Mouse (Mus musculus) adrenal gland, adult (tissue): ENCODE results near the gene Rasa3.

Experiments used
- DNase-seq, 2 experiments: peaks; one replicate each; pipeline ENCODE4 v3.0.0; 2022 to 2023; ENCODE audit warnings: low spot score in 1 of 2; ENCODE audit not compliant: inconsistent age in 2 of 2

Rasa3 gene

DNA sequence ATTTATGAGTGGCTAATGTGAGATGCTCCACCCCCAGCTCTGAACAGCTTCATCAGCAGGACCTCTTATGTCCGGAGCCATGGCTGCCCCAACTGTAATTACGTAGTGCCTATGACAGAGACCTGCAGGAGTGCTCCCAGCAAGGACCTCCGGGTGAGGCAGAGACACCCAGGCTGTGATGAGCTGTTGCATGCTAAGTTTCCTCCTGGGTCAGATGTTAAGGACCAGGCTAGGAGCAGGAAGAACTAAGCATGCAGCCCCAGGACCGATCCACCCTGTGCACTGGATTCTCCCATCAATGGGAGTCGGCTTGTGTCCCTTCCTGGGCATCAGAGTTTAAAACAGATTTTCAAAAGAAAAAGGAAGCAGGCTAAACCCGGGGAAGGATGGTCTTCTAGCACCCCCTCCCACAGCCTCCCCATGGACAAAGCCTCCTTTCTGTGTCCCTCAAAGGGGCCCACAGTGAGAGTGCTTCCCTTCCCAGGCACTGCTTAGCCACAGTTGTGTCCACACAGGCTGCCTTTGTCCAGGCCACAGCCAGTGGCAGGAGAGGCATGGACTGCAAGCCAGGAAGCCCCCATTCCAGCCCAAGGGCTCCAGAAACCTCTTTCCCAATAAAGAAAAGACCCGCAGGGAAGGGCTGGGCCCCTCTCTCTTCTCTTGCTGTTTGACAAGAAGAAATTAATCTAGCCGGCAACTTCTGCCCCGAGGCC lies 54.2 kb downstream of the Rasa3 start:
- no peak for DNase-seq

DNA sequence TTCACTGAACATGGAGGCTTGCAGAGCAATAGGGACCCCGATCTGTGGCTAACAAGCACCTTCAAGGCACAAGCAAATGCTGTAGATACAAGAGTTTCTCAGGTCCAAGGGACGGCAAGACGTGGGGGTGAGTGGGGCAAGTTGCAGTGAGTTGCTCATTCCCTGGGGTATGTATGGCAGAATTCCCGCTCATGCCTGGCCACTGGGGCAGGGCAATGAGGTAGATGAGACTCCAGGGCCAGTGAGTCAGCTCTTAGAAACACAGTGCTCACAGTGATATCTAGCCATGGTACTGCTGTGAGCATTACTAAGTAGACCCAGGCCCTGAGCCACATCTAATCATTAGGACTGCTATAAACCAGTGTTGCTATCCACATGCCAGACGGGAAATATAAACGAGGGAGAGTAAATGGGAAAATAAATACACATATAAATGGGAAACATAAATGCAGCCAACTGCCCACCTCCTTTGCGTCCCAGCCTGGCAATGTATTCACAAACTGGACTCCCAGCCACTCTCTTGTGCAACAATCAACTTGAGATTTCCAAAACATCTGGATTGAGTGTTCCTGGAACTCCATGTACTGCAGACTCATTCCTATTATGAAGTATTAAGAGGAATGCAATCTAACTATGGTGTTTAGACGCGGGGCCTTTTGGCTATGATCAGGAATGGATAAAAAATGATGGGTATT lies 57.0 kb downstream of the Rasa3 start:
- DNase-seq: peak in 1 of 2 experiments; percentile 53

DNA sequence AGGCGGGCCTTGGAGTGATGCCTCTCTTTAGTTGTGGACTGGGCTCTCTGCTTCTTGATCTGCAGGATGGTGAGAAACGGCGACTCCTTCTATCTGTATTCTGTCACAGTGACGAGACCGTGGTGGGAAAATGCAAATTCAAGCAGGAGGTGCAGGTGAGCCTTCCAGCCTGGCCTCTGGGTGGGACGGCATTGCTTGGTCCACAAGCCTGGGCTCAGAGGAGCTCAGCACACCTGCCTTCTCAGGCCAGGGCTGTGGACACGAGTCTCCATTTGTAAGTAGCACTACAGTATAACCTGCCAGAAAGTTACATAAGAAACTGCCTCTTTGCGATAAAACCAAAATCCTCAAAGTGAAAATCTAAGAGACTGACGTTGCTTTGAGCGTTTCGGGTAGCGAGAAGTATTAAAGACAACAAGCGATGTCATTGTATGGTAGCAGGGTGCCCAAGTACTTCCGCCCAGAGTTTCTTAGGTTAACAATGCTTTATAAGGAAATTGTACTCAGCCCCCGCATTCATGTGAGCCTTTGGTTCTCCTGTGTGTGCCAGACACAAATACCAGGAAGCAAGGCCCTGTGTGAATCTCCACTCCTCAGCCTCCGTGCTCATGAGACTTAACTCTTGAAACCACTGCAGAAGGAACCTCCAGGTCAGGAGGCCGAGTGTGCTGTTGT lies 60.4 kb downstream of the Rasa3 start:
- DNase-seq: no peak

DNA sequence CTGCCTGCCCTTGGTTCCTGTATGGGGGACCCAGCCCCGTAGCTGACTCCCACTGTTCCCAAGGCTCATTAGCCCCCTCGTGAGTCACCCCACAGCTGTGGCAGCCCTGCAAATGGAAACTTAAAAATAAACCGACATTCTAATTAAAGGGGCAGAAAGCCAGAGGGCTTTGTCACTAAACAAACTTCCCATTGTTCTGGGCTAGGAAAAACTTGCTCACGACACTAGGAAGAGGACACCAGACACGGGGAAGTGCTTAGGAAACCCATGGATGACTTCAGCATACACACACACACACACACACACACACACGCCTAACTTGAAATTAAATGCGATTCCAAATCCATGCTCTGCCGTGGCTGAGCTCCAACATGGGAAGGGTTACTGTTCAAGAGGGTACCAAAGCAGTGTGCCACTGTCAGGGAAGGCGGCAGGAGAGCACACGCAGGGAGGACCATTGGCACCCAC lies 62.4 kb downstream of the Rasa3 start:
- no peak for DNase-seq

DNA sequence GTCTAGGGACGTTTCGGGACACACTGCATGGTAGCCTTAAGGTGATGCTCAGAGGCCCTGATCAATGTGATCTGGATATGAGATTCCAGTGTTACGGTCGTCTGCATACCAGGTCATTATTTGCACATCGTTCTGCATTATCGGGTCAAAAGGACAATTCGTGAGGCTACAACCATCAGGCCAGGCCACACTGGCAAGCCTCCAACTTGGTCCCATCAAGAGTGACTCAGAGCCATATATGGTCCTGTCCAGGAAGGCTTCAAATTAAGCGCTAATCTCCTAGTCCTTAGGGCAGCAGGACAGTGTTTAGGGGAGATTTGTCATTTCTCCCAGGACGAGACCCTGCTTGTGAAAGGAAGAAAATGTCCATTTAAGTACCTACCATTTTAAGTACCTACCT lies 63.3 kb downstream of the Rasa3 start:
- no peak for DNase-seq

DNA sequence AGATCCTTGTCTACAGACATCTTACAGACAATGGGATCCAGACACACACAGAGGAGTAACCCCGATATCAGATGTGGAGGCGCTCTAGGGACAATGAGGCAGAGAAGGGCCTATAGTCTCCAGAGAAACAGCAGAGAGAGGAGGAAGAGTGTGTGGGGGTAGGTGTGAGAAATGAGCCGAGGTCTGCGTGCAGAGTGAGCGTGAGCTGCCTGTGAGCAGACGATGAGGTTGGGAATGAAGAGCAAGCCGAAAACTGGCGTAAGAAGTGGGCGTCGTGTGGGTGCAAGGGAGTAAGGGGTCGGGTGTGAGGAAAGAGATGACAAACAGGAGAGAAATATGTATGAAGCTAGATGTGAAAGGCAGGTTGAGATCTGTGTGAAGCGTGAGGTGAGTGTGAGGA lies 65.7 kb downstream of the Rasa3 start:
- DNase-seq: no peak

DNA sequence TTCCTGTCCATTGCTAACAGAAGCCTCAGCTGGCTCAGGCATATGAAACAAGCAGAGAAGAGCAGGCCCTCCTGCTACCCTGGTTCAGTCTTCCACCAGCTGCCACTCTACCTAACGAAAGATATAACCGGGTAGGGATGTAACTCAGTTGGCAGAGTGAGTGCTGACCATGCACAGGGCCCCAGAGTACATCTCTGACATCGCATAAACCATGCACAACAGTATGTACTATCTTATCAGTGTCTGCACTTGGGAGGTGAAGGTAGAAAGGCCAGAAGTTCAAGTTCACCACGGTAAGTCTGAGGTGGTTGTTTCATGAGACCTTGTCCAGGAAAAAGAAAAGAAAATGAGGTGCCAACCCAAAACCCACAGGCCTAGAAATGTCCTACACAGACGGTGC lies 67.4 kb downstream of the Rasa3 start:
- no peak for DNase-seq

DNA sequence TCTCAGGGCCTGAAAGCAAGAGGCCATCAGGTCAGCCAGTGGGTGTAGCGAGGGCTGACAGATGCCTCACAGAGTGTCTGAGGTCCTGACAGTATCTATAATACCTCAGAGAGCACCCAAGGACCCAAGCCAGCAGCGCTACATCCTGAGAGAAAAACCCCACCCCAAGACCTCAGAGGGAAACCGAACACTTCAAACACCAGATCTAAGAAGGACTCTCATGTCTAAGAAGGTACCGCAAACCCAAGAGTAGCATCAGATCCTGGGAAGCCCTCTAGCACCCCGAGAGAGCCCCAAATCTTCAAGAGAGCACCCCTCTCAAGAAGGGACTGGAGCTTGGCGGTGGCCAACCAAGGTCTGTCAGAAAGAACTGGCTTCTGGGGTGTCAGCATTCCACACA lies 68.5 kb downstream of the Rasa3 start:
- no peak for DNase-seq

DNA sequence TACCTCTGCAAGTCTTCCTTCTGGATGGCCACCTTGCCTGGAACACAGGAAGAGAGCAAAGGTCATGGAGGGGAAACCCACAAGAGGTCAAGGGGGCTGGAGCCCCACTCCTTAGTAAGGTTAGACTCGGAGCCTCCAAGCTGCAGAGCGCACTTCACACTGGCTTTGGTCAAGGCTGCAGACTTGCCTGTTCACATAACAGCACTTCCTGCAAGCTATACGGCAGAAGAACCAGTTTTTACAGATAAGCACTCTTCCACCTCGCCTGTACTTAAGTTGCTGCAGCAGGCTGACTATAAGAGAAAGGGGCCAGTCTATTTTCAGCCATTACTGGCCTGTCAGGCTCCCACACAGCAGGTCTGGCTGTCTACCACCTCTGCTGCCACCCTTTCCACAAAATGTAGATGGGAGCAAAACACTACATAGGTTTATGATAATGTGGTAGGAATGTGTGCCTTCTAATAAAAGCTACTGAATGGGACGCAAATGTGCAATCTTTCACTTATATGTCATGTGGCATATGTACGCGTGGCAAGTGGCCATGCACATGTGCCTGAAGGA lies 71.4 kb downstream of the Rasa3 start:
- no peak for DNase-seq

DNA sequence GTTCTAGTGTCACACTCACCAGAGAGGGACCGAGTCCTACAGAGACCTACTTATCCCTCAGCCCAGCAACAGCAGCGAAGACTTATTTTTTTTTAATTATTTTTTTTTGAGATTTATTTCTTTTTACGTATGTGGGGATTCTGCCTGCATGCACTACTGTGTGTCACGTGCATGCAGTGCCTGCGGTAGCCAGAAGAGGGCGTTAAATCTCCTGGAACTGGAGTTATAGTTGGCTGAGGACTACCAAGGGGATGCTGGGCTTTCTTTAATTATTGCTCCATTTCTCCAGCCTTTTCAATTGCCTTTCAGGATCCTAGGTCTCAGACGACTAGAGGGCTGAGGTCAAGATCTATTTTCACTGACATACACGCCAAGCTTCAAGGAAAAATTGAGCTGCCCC lies 74.8 kb downstream of the Rasa3 start:
- DNase-seq: peak; percentile 23 to 77

DNA sequence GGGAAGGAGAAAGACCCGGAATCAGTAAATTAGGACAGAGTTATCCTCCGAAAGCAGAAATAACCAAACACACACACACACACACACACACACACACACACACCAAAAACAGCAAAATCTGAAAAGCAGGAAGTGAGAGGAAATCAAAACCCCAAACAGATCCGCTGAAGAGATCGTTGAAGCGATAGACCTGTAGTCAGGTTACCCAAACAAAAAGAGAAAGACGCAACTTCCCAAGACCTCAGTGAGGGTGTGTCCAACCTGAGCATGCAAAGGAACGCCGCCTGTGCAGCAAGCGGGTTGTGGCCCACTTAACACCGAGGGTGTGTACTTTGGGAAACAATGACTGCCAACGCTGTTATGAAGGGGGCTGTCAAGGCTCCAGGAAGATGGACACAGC lies 76.2 kb downstream of the Rasa3 start:
- DNase-seq: peak in 1 of 2 experiments; percentile 27

DNA sequence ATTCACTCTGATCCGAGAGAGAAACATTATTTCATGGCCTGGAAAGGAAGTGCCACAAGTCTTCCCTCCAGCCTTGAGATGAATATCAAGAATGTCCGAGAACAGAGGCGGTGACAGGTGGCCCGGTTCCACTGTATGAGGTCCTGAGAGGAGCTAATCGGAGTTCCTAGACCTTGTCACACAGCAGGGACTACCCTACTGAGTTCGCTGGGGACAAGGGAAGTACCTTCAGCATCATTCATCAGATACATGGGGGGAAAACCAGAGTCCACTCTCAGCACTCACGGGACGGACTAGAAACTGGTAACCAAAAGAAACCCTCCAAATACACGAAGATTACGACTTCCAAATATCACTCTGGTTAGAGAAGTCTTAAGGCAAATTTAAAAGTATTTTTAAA lies 76.7 kb downstream of the Rasa3 start:
- no peak for DNase-seq

DNA sequence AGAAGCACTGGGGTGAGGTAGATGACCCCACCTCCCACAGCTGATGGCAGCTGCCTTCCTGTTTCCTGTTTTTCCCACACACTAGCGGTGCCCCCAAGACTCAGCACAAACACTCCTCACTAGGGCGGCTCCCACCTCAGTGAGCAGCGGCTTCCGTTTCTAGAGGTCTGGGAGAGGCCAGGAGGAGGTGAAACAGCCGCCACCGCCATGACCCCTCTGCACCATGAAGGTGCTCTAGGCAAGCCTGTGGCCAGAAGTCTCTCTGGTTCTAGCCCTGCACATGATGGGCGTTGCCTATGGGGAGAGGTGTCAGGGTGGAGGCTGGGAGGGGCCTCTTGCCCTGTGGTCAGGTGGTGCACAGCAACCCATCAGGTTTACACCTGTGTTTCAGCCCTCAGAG lies 77.2 kb downstream of the Rasa3 start:
- DNase-seq: peak; percentile 40 to 65

DNA sequence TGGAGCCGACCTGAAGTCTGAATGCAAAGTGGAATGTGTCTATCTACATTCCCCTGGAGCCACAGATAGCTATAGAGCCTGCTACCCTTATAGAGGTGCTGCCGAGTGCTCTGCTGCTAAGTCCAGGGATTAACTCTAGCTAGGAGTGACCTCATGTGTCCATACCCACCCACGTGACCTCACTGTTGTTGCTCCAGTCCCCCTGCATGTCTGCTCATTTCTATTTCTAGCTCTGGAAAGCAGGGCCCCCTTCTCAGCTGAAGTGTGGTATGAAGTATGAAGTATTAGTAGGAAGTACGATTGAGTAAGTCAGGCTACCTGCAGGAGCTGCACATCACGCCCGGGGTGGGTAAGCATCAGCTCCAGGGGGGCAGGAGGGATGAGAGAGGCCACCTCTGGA lies 79.6 kb downstream of the Rasa3 start:
- DNase-seq: no peak

DNA sequence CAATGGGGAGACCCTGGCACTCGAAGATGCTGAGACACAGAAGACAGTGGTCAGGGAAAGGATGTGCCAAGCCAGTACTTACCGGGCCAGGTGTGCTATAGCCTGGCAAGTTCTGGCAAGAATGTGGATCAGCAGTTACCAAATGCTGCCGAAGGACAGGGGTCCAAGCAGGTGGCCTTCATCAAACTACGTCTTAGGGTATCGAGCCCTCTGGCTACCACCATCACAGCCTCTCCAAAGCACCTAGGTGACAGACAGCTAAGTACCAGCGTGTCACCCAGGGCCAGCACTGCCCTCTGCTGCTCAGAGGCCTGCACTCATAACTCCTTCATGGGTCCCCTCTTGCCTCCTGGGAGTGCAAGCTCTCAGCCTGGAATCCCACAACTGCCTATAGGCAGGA lies 81.5 kb downstream of the Rasa3 start:
- DNase-seq: peak in 1 of 2 experiments; percentile 39

DNA sequence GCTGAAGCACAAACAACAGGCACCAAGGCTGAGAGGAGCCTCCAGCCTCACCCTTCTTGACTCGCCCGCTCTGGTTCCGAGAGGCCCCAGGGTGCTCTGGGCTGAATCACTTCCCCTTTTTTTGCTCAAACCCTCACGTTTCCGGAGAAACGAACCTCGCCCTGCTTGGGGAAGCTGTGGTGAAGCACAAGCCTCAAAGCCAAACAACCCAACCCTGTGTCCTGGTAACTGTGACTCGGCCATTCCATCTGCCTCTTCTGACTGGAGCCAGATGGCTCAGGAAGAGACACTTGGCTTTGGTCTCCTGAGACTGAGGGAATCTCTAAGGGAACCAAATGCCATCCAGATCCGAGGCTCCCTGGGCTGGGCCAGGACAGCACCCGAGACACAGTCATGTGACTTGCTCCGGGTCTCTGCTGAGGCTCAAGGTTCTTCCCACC lies 82.5 kb downstream of the Rasa3 start:
- peak; percentile 34 to 55 for DNase-seq

DNA sequence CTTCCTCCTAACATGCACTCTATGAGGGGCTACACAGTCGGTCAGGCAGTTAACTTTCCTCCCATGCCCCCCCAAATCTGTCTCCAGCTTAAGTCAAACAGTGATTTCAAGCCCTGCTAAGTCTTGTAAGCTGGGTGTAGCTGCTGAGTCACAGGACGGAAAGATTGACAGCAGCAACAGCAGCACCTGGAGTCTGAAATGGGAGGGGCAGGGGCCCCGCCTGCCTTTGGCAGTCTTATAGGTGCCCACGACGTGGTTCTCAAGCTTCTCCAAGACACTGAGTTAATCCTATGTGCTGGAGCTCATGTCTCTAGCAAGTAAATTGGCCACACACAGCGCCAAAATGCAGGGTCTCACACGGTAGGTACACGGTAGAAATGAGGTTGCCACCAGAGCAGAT lies 84.1 kb downstream of the Rasa3 start:
- DNase-seq: no peak

DNA sequence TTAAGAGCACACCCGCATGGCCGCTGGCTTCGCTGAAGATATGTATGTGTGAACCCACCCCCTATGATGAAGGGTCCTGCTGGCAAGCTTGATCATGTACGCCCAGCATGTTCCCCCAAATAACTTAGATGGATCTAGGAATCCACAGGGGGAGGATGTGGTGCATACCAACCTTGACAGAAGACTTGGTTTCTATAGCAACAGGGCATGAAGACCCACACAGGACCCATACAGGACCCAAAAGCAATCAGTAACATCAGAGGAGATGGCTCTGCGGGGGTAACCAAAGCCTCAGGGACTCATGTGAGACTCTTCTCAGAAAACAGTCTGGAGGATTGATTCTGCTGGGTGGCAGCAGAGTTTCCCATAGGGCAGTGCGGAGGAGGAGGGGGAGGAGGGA lies 86.2 kb downstream of the Rasa3 start:
- no peak for DNase-seq

DNA sequence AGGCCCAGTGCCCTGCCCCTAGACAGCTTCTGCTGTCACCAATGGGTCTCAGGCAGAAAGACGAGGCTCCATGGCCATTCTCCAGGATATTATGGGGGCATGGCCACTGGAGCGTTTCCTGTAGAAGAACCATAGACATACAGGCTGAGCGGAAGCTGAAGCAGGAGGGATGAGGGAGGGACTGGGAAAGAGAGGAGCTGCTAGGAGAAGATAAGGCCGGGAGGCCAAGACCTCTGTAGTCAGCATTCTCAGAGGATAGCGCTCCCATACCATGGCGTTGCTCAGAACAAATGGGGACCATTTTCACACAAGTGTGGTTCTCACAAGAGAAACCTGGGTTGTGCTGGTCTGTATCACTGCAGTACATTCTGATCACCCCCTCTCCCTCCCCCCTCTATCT lies 88.3 kb downstream of the Rasa3 start:
- no peak for DNase-seq

DNA sequence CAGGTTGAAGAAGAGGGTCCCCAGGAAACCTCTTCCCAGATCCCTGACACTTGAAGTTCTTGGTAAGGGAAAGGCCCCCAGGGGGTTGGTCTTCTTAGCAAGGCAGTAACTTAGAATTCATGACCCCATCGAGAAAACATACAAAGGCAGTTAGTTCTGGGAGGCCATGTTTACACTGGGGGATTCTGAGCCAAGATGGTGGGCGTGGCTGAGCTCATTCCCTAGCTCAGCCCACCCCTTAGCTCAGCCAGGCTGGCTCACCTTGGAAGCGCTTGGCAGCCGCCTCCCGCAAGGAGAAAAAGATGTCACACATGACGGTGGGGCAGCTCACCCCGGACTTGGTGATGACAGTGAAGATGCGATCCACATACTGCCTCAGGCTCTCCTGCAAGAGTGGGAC lies 92.8 kb downstream of the Rasa3 start:
- no peak for DNase-seq

DNA sequence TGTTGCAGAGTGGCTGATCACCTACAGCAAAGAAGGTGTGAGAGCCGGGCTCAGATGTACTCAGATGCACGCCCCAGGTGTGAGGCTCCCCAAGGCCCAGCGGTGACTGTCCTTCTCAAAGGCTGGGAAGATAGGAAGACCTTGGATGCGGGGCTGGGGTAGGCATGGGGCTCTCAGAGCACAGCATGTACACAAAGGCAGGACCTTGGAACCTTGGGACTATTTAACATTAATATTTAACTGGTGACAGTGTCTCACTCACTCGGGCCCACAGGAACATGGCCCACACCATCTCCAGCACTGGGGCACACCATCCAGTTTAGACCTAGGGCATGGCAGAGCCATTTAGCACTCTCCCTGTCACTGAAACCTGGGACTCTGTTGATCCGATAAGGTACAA lies 99.5 kb downstream of the Rasa3 start:
- no peak for DNase-seq

DNA sequence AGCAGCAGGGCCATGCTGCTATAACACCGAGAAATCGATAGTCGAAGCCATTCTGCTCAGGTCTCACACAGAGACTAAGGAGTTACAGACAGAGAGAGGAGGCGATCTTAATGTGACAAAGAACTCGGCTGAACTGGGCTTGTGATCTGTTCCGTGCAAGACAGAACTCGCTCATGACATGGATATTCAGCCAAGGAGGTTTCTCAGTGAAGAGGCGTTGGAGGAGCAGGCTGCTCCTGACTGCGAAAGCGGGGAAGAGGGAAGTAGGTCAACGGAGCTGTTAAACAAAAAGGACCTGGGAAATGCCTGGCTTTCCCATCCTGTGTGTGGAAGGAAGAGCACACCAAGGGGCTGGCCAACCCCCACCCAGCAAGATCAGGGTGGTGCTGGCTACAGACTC lies 105.4 kb downstream of the Rasa3 start:
- no peak for DNase-seq
